Mouse (Mus musculus) ZHBTc4 (cell line): ENCODE measurements around the gene Ihh.
A peak's percentile ranks its signal among the peaks of the same experiment; 100 is the strongest.

Experiments
- DNase-seq: peaks from one replicate; pipeline ENCODE4 v3.0.0-alpha.2; 2011; ENCODE audit warnings: low read depth, low spot score

Ihh gene

GRCm38 (mm10) chr1:74947986-74948670 lies 3.3 kb downstream of the Ihh start:
- peak; percentile 66 for DNase-seq

GRCm38 (mm10) chr1:74941651-74942360 lies 9.7 kb downstream of the Ihh start:
- no peak for DNase-seq

- peak; percentile 28 for DNase-seq
Observed at GRCm38 (mm10) chr1:74939762-74940161, 11.7 kb downstream of the Ihh start.

GRCm38 (mm10) chr1:74936221-74936830 lies 15.1 kb downstream of the Ihh start:
- no peak for DNase-seq

- peak; percentile 77 for DNase-seq
Observed at GRCm38 (mm10) chr1:74935402-74935801, 16.1 kb downstream of the Ihh start, which contains the start of gene Cfap65. Gene Cfap65, minus strand, starts transcription at chr1:74935599.

GRCm38 (mm10) chr1:74927621-74928296 lies 23.7 kb downstream of the Ihh start:
- DNase-seq: no peak

- peak; percentile 57 for DNase-seq
Observed at GRCm38 (mm10) chr1:74926721-74927120, 24.8 kb downstream of the Ihh start.

- no peak for DNase-seq
Observed at GRCm38 (mm10) chr1:74924464-74924863, 27.0 kb downstream of the Ihh start.

GRCm38 (mm10) chr1:74915706-74916105 lies 35.8 kb downstream of the Ihh start:
- DNase-seq: peak; percentile 73

- DNase-seq: peak; percentile 10
Observed at GRCm38 (mm10) chr1:74902191-74902590, 49.3 kb downstream of the Ihh start.

GRCm38 (mm10) chr1:74901686-74902085 lies 49.8 kb downstream of the Ihh start:
- peak; percentile 86 for DNase-seq

- peak; percentile 41 for DNase-seq
Observed at GRCm38 (mm10) chr1:74900341-74901285, 50.9 kb downstream of the Ihh start.

GRCm38 (mm10) chr1:74898656-74899431 lies 52.6 kb downstream of the Ihh start:
- no peak for DNase-seq

GRCm38 (mm10) chr1:74897976-74898375 lies 53.5 kb downstream of the Ihh start:
- peak; percentile 14 for DNase-seq
